ENCODE assay signal across 29 mouse cellular contexts in genomic region chr2:169586688-169587087, GRCm38 (mm10). TPM values are rescaled to one million over a fixed set of nuclear protein-coding genes. Genes with fewer than 3 reads are reported as not detected.
DNase-seq lines count a peak whose midpoint lies in the region; ATAC-seq lines count a peak whose summit lies in the region.
"Had no signal": no experiment of that assay in that cellular context is flagged by ENCODE, and none has a peak within 500 bp of the region (broad histone marks: within the 10 kb centered on the region; RNA-seq: fewer than 3 reads in every experiment).

No protein-coding gene starts in this region.

- intact Hi-C loops in left cerebral cortex, postnatal 4 days (cut with DNase I): no loop called here

- no peak overlapping the region for H3K4me3 ChIP-seq in midbrain, embryonic 11.5 days (ENCODE audit: low read depth, low read length)
- no peak overlapping the region for H3K4me3 ChIP-seq in midbrain, embryonic 10.5 days
- no peak overlapping the region for H3K4me3 ChIP-seq in stomach, embryonic 15.5 days (replicated peaks)
- H3K4me3 ChIP-seq: embryonic facial prominence, embryonic 12.5 days; forebrain, embryonic 12.5 days; heart, adult 2 months; heart, embryonic 15.5 days; hindbrain, embryonic 13.5 days had no signal

- H3K27me3 ChIP-seq in midbrain, embryonic 11.5 days (ENCODE audit: control insufficient read depth, insufficient read depth, low read length): no peaks in the 10 kb centered on the region
- H3K27me3 ChIP-seq in midbrain, embryonic 10.5 days (ENCODE audit: low read depth, poor library complexity, severe bottlenecking): no peaks in the 10 kb centered on the region
- H3K27me3 ChIP-seq in stomach, embryonic 15.5 days (replicated peaks): no peaks in the 10 kb centered on the region
- H3K27me3 ChIP-seq: CH12.LX; embryonic facial prominence, embryonic 12.5 days; forebrain, embryonic 12.5 days; heart, embryonic 15.5 days; hindbrain, embryonic 13.5 days; Patski had no signal

- no peaks in the 10 kb centered on the region for H3K36me3 ChIP-seq in midbrain, embryonic 11.5 days (ENCODE audit: control insufficient read depth, insufficient read depth, low read length)
- H3K36me3 ChIP-seq in midbrain, embryonic 10.5 days: no peaks in the 10 kb centered on the region
- no peaks in the 10 kb centered on the region for H3K36me3 ChIP-seq in stomach, embryonic 15.5 days
- H3K36me3 ChIP-seq: embryonic facial prominence, embryonic 12.5 days; forebrain, embryonic 12.5 days; heart, embryonic 15.5 days; hindbrain, embryonic 13.5 days had no signal

- no peak overlapping the region for H3K27ac ChIP-seq in midbrain, embryonic 11.5 days (ENCODE audit: low read depth, low read length)
- no peak overlapping the region for H3K27ac ChIP-seq in midbrain, embryonic 10.5 days (replicated peaks)
- no peak overlapping the region for H3K27ac ChIP-seq in stomach, embryonic 15.5 days
- H3K27ac ChIP-seq: embryonic facial prominence, embryonic 12.5 days; forebrain, embryonic 12.5 days; heart, adult 2 months; heart, embryonic 15.5 days; hindbrain, embryonic 13.5 days had no signal

- WGBS in midbrain, embryonic 11.5 days: 95% methylated on average over 3 of the region's 3 CpGs
- WGBS in midbrain, embryonic 10.5 days: 87% methylated on average over 3 of the region's 3 CpGs
- WGBS in stomach, embryonic 15.5 days: 56% methylated on average over 3 of the region's 3 CpGs

- H3K9me3 ChIP-seq in midbrain, embryonic 11.5 days (ENCODE audit: control insufficient read depth, low read length): no peaks in the 10 kb centered on the region
- no peaks in the 10 kb centered on the region for H3K9me3 ChIP-seq in midbrain, embryonic 10.5 days (replicated peaks)
- no peaks in the 10 kb centered on the region for H3K9me3 ChIP-seq in stomach, embryonic 15.5 days
- H3K9me3 ChIP-seq: embryonic facial prominence, embryonic 12.5 days; forebrain, embryonic 12.5 days; heart, embryonic 15.5 days; hindbrain, embryonic 13.5 days had no signal

- peak; percentile 47 for DNase-seq in midbrain, embryonic 11.5 days (ENCODE audit: low spot score, missing footprints)
- DNase-seq in midbrain, embryonic 10.5 days (ENCODE audit: low spot score): no peak
- peak; percentile 26 for DNase-seq in urinary bladder, postnatal 25 days (ENCODE audit: low spot score)
- no peak for DNase-seq in urinary bladder, postnatal 10 days (ENCODE audit: low spot score)
- no peak for DNase-seq in left cerebral cortex, postnatal 4 days
- no peak for DNase-seq in left cerebral cortex, adult 9 months (ENCODE audit: low spot score in 2 of 2)
- DNase-seq: adrenal gland, postnatal 14 days; cerebellum, adult 11-12 months; cerebellum, adult 9-10 months; cerebellum, postnatal 25 days; gastrocnemius, postnatal 14 days; heart, adult 2 months; heart, postnatal 14 days had no signal

- H3K4me1 ChIP-seq in midbrain, embryonic 11.5 days (ENCODE audit: control insufficient read depth, insufficient read depth, low read length): peaks cover 6% of the 10 kb centered on the region
- peaks cover 16% of the 10 kb centered on the region for H3K4me1 ChIP-seq in midbrain, embryonic 10.5 days
- 0 out of 2 replicates have a peak, but pooled peaks cover 5% of the 10 kb centered on the region for H3K4me1 ChIP-seq in stomach, embryonic 15.5 days
- H3K4me1 ChIP-seq: embryonic facial prominence, embryonic 12.5 days; heart, embryonic 15.5 days had no signal

- no peak overlapping the region for H3K9ac ChIP-seq in midbrain, embryonic 11.5 days (ENCODE audit: low read length)
- H3K9ac ChIP-seq in stomach, embryonic 15.5 days: no peak overlapping the region
- H3K9ac ChIP-seq: embryonic facial prominence, embryonic 12.5 days; forebrain, embryonic 12.5 days; heart, embryonic 15.5 days; hindbrain, embryonic 13.5 days had no signal

- ATAC-seq in midbrain, embryonic 11.5 days (ENCODE audit: low FRiP score): no peak
- peak; percentile 77 for ATAC-seq in stomach, embryonic 15.5 days (ENCODE audit: insufficient read depth, low FRiP score, low read depth)
- ATAC-seq: activated CD4-positive, CD25-positive, alpha-beta regulatory T cell, adult 4 months; forebrain, embryonic 16.5 days; Patski had no signal

- H3K4me2 ChIP-seq in midbrain, embryonic 11.5 days: no peak overlapping the region
- no peak overlapping the region for H3K4me2 ChIP-seq in stomach, embryonic 15.5 days
- H3K4me2 ChIP-seq: embryonic facial prominence, embryonic 12.5 days; forebrain, embryonic 12.5 days; heart, embryonic 11.5 days; heart, embryonic 15.5 days; hindbrain, embryonic 13.5 days had no signal

RNA-seq across cellular contexts. Expression of gene Gm11011, which starts 0.9 kb away (rescaled TPM):
- polyA plus RNA-seq in midbrain, embryonic 11.5 days (2014; fragmentation: Nextera tagmentation; extraction: Ambion mirVana): not detected in 2 replicates
- not detected in 2 replicates for polyA plus RNA-seq in midbrain, embryonic 10.5 days (2016; fragmentation: Nextera tagmentation; extraction: Ambion mirVana)
- not detected in 2 replicates for polyA plus RNA-seq in stomach, embryonic 15.5 days (2015; fragmentation: Nextera tagmentation; extraction: Ambion mirVana)
- total RNA-seq in left cerebral cortex, postnatal 4 days (2021): not detected
- total RNA-seq: adrenal gland, adult 18-20 months; adrenal gland, postnatal 14 days; CH12.LX; gastrocnemius, adult 18-20 months; gastrocnemius, postnatal 14 days; heart, adult 2 months; heart, postnatal 14 days; hematopoietic stem cell, adult 5-6 weeks had no signal
- polyA plus RNA-seq: activated CD4-positive, CD25-positive, alpha-beta regulatory T cell, adult 4 months; cortical plate, adult 2 months; embryonic facial prominence, embryonic 12.5 days; forebrain, embryonic 12.5 days; forebrain, embryonic 16.5 days; frontal cortex, adult 2 months; gonadal fat pad, adult 2 months; heart, adult 2 months; heart, embryonic 11.5 days; heart, embryonic 15.5 days; hindbrain, embryonic 13.5 days; Patski had no signal

RNA-seq across cellular contexts. Expression of gene Tshz2, which starts 46.1 kb away (rescaled TPM):
- 1.3 and 1.9 TPM in 2 replicates for polyA plus RNA-seq in midbrain, embryonic 11.5 days (2014; fragmentation: Nextera tagmentation; extraction: Ambion mirVana)
- 1.2 and 1.7 TPM in 2 replicates for polyA plus RNA-seq in midbrain, embryonic 10.5 days (2016; fragmentation: Nextera tagmentation; extraction: Ambion mirVana)
- polyA plus RNA-seq in stomach, embryonic 15.5 days (2015; fragmentation: Nextera tagmentation; extraction: Ambion mirVana): 15.9 and 16.5 TPM in 2 replicates
- total RNA-seq in left cerebral cortex, postnatal 4 days (2021): 10 to 100 TPM; 29.9 to 52.3 TPM
- total RNA-seq: CH12.LX; hematopoietic stem cell, adult 5-6 weeks had no signal

Comparison
In these comparisons a context has a peak if more than half of its experiments do, and no peak if none do; other contexts are left out.
1. DNase-seq: peak in midbrain, embryonic 11.5 days (single experiment) and urinary bladder, postnatal 25 days (single experiment); none in midbrain, embryonic 10.5 days (single experiment), urinary bladder, postnatal 10 days (single experiment), left cerebral cortex, postnatal 4 days (single experiment) and left cerebral cortex, adult 9 months (0 of 2).